Mouse (Mus musculus): ENCODE measurements around the gene Ptpn7. TPM values are rescaled to one million over a fixed set of nuclear protein-coding genes. Genes with fewer than 3 reads are reported as not detected.

Ptpn7 gene
- total and polyA plus RNA-seq, 2 experiments from 2014 or later, result 0.30 to 3.9 TPM

DNA sequence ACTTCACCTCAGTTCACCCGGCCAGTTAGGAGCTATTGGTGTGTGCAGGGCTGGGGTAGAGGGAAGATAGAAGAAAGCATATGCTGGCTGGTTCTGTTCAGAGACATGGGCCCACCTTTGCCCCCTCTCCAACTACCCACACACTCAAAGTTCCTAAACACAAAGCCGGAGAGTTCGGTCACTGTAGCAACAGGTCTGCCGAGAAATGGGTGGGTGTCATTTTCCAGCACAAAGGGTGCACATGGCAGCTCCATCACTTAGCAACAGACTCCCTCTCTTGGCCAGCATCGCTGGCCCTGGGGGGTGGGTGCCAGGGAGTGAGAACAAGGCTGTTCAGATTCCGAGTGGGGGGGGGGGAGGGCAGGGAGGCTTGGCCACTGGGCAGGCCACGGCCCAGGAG lies 26.6 kb downstream of the Ptpn7 start:
- WGBS, result 70% methylated on average over 7 of the region's 7 CpGs
- Histone ChIP-seq H3K9me3 (replicated peaks; ENCODE audit: control insufficient read depth, low read length) (no peaks in the 10 kb centered on the region), H3K4me1 (ENCODE audit: control insufficient read depth, insufficient read depth) (peaks cover 15% of the 10 kb centered on the region; the same call in 1 of the 2 replicates), H3K4me3 (ENCODE audit: low read depth, low read length) (no peak overlapping the region), H3K27ac (ENCODE audit: low read depth) (no peak overlapping the region), H3K9ac (replicated peaks; ENCODE audit: low read depth, low read length) (no peak overlapping the region), H3K27me3 (ENCODE audit: control insufficient read depth, insufficient read depth, low read length) (peaks cover 66% of the 10 kb centered on the region), H3K36me3 (replicated peaks; ENCODE audit: control insufficient read depth, insufficient read depth, low read length) (peaks cover 9% of the 10 kb centered on the region), H3K4me2 (ENCODE audit: low read depth, low read length) (no peak overlapping the region)
- DNase-seq (ENCODE audit: low spot score) (no peak), ATAC-seq (ENCODE audit: insufficient read depth, low read depth) (no peak)
- TF ChIP-seq EP300 (IDR thresholded peaks at IDR 0.05; ENCODE audit: low read depth) (no peak), CTCF (IDR thresholded peaks at IDR 0.05; ENCODE audit: low read depth) (no peak)

DNA sequence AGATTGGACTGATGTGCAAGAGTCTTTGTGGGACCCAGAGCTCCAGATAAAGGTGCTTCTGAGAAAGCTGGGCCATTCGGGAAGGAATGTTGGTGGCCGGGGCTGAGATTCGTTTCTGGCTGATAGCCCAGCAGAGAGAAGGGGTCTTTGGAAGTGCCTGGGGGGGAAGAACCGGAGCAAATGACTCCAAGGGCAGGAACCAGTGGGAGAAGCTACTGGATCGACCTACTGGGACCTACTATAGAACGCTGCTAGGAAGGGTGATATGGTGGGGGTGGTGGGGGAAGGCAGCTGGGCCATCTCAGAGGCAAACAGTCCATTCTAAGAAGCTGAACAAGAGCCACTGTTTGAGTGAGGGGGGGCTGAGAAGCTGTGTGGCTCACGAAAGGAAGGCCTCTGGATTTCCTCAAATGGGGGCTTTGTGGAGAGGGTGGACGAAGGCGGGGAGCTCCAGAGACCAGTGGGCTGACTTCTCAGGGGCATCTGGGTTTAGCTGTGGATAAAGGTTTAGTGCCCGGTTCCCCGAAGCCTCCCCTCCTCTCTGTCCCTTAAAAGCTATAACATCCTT lies 27.1 kb downstream of the Ptpn7 start:
- TF ChIP-seq CTCF (IDR thresholded peaks at IDR 0.05; ENCODE audit: low read depth), result no peak
- TF ChIP-seq EP300 (IDR thresholded peaks at IDR 0.05; ENCODE audit: low read depth), result no peak
- H3K9me3 ChIP-seq (replicated peaks; ENCODE audit: control insufficient read depth, low read length), result no peaks in the 10 kb centered on the region
- peaks cover 69% of the 10 kb centered on the region for H3K27me3 ChIP-seq (ENCODE audit: control insufficient read depth, insufficient read depth, low read length)
- 73% methylated on average over 11 of the region's 11 CpGs for WGBS
- no peak for DNase-seq (ENCODE audit: low spot score)
- H3K4me1 ChIP-seq (ENCODE audit: control insufficient read depth, insufficient read depth), result peaks cover 10% of the 10 kb centered on the region; the same call in 1 of the 2 replicates
- peaks cover 9% of the 10 kb centered on the region for H3K36me3 ChIP-seq (replicated peaks; ENCODE audit: control insufficient read depth, insufficient read depth, low read length)
- H3K27ac ChIP-seq (ENCODE audit: low read depth), result no peak overlapping the region
- no peak overlapping the region for H3K4me3 ChIP-seq (ENCODE audit: low read depth, low read length)
- no peak overlapping the region for H3K9ac ChIP-seq (replicated peaks; ENCODE audit: low read depth, low read length)
- no peak for ATAC-seq (ENCODE audit: insufficient read depth, low read depth)
- H3K4me2 ChIP-seq (ENCODE audit: low read depth, low read length), result no peak overlapping the region

DNA sequence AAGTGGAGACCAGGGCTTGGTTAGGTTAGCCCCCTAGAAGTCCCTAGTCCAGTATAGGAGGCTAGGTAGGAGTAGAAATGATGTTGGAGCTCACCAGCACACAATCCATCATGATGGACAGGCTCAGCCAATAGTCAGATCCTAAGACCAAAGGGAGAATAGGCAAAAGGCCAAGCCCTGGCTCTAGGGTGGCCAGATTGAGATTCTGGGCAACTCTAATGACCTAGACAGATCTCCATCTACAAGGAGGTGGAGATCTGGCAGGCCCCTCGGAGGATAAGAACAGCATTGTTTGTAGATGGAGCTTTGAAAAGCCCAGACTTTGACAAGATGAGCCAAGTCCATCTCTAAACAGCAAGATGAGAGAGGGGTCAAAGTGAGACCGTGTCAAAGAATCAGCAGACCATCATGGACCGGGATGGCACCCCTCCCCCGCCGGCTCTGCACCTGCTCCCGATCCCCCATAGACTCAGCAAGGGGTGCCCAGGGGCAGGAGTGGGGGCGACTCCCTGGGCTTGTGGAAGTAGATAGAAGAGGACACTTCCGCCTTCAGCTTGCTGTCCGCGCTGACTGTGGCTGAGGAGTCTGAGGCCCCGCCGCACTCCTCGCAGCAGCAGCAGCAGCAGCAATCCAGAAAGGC lies 28.0 kb downstream of the Ptpn7 start:
- TF ChIP-seq CTCF (IDR thresholded peaks at IDR 0.05; ENCODE audit: low read depth) (no peak), EP300 (IDR thresholded peaks at IDR 0.05; ENCODE audit: low read depth) (no peak)
- ATAC-seq (ENCODE audit: insufficient read depth, low read depth) (no peak), DNase-seq (ENCODE audit: low spot score) (no peak)
- Histone ChIP-seq H3K4me3 (ENCODE audit: low read depth, low read length) (no peak overlapping the region), H3K9ac (replicated peaks; ENCODE audit: low read depth, low read length) (no peak overlapping the region), H3K4me2 (ENCODE audit: low read depth, low read length) (no peak overlapping the region), H3K4me1 (ENCODE audit: control insufficient read depth, insufficient read depth) (peaks cover 9% of the 10 kb centered on the region; the same call in 1 of the 2 replicates), H3K9me3 (replicated peaks; ENCODE audit: control insufficient read depth, low read length) (no peaks in the 10 kb centered on the region), H3K36me3 (replicated peaks; ENCODE audit: control insufficient read depth, insufficient read depth, low read length) (0 out of 2 replicates have a peak, but pooled peaks cover 3% of the 10 kb centered on the region), H3K27me3 (ENCODE audit: control insufficient read depth, insufficient read depth, low read length) (peaks cover 76% of the 10 kb centered on the region), H3K27ac (ENCODE audit: low read depth) (no peak overlapping the region)
- WGBS, result 88% methylated on average over 13 of the region's 13 CpGs

DNA sequence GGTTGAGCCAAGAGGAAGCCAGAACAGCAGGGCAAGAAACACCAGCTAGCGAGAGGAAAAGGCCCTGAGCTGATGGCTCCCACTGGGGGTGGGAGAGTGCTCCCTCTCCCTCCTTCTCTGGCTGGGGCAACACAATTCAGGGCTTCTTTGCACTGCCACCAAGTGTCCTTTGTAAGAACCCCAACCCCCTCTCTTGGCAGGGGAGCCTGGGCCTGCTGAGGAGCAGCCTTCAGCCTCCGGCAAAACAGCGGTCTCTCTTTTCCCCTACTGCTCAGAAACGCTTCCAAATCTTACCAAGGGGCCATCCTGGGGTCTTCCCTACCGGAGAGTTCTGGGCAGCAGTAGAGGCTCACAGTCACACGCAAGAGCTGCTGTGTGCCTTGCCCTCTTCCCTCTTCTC lies 30.2 kb downstream of the Ptpn7 start:
- Histone ChIP-seq H3K9ac (replicated peaks; ENCODE audit: low read depth, low read length) (no peak overlapping the region), H3K4me1 (ENCODE audit: control insufficient read depth, insufficient read depth) (no peaks in the 10 kb centered on the region), H3K4me3 (ENCODE audit: low read depth, low read length) (no peak overlapping the region), H3K9me3 (replicated peaks; ENCODE audit: control insufficient read depth, low read length) (no peaks in the 10 kb centered on the region), H3K27ac (ENCODE audit: low read depth) (no peak overlapping the region), H3K27me3 (ENCODE audit: control insufficient read depth, insufficient read depth, low read length) (peaks cover 93% of the 10 kb centered on the region), H3K36me3 (replicated peaks; ENCODE audit: control insufficient read depth, insufficient read depth, low read length) (no peaks in the 10 kb centered on the region), H3K4me2 (ENCODE audit: low read depth, low read length) (no peak overlapping the region)
- ATAC-seq (ENCODE audit: insufficient read depth, low read depth), result no peak
- TF ChIP-seq EP300 (IDR thresholded peaks at IDR 0.05; ENCODE audit: low read depth) (no peak), CTCF (IDR thresholded peaks at IDR 0.05; ENCODE audit: low read depth) (no peak)
- WGBS, result 71% methylated on average over 6 of the region's 6 CpGs
- DNase-seq (ENCODE audit: low spot score), result no peak

- no peak for ATAC-seq (ENCODE audit: insufficient read depth, low read depth)
- Histone ChIP-seq H3K9ac (replicated peaks; ENCODE audit: low read depth, low read length) (no peak within 1 kb of the TSS), H3K4me2 (ENCODE audit: low read depth, low read length) (no peak within 1 kb of the TSS), H3K9me3 (replicated peaks; ENCODE audit: control insufficient read depth, low read length) (no peaks in the 10 kb centered on the region), H3K27me3 (ENCODE audit: control insufficient read depth, insufficient read depth, low read length) (peaks cover 68% of the 10 kb centered on the region), H3K27ac (ENCODE audit: low read depth) (no peak within 1 kb of the TSS), H3K4me3 (ENCODE audit: low read depth, low read length) (no peak within 1 kb of the TSS), H3K4me1 (ENCODE audit: control insufficient read depth, insufficient read depth) (no peaks in the 10 kb centered on the region), H3K36me3 (replicated peaks; ENCODE audit: control insufficient read depth, insufficient read depth, low read length) (no peaks in the 10 kb centered on the region)
- TF ChIP-seq CTCF (IDR thresholded peaks at IDR 0.05; ENCODE audit: low read depth), result 0 out of 2 replicates have a peak, but pooled peaks have one; percentile 7
- no peak for TF ChIP-seq EP300 (IDR thresholded peaks at IDR 0.05; ENCODE audit: low read depth)
- 67% methylated on average over 11 of the region's 11 CpGs for WGBS
- no peak for DNase-seq (ENCODE audit: low spot score)
Measured at GRCm38 (mm10) chr1:135167435-135167834, 34.9 kb downstream of the Ptpn7 start, which contains the start of gene Gpr37l1. TSS of gene Gpr37l1 (minus strand) at chr1:135167681.
